Mouse (Mus musculus) stomach, postnatal 0 days (tissue): ENCODE results near the gene Azin2. TPM values are rescaled to one million over a fixed set of nuclear protein-coding genes. Genes with fewer than 3 reads are reported as not detected.

Source experiments
- ATAC-seq: fragments of 200-750 bp; cut with Nextera tagmentation; 2 replicates; pipeline ENCODE4 v1.8.0; 2017; ENCODE audit not compliant: low FRiP score, low TSS enrichment
- DNase-seq: peaks from one replicate; pipeline ENCODE4 v3.0.0-alpha.2; 2016; ENCODE audit warnings: low spot score
- H3K27ac ChIP-seq: fragments of 300-500 bp; sonication (generic); replicated peaks from 2 replicates; pipeline ENCODE4 v1.5.1; 2014; ENCODE audit warnings: mild to moderate bottlenecking, control low read depth
- H3K27me3 ChIP-seq: fragments of 300-500 bp; sonication (generic); 2 replicates; pipeline ENCODE4 v1.6.1; 2014; ENCODE audit warnings: low read length; ENCODE audit not compliant: control insufficient read depth, insufficient read depth
- H3K36me3 ChIP-seq: fragments of 300-500 bp; sonication (generic); 2 replicates; pipeline ENCODE4 v1.6.1; 2014; ENCODE audit warnings: low read length, mixed read lengths; ENCODE audit not compliant: control insufficient read depth, insufficient read depth
- H3K4me1 ChIP-seq: fragments of 300-500 bp; sonication (generic); replicated peaks from 2 replicates; pipeline ENCODE4 v1.6.1; 2014; ENCODE audit warnings: antibody characterized with exemption; ENCODE audit not compliant: control insufficient read depth, insufficient read depth
- H3K4me2 ChIP-seq: fragments of 300-500 bp; sonication (generic); replicated peaks from 2 replicates; pipeline ENCODE4 v1.6.1; 2014; ENCODE audit warnings: low read depth, mild to moderate bottlenecking, control low read depth, moderate library complexity
- H3K4me3 ChIP-seq: fragments of 300-500 bp; sonication (generic); 2 replicates; pipeline ENCODE4 v1.5.1; 2014; ENCODE audit warnings: low read depth, low read length, control low read depth
- H3K9ac ChIP-seq: fragments of 300-500 bp; sonication (generic); 2 replicates; pipeline ENCODE4 v1.6.1; 2014; ENCODE audit warnings: mild to moderate bottlenecking, low read length, control low read depth, mixed read lengths
- H3K9me3 ChIP-seq: fragments of 300-500 bp; sonication (generic); 2 replicates; pipeline ENCODE4 v1.6.1; 2016; ENCODE audit warnings: low read length; ENCODE audit not compliant: control insufficient read depth
- CTCF ChIP-seq: IDR thresholded peaks from 2 replicates; pipeline ENCODE4 v1.5.1; 2016; ENCODE audit warnings: antibody characterized with exemption, low read depth, mild to moderate bottlenecking, moderate library complexity
- EP300 ChIP-seq: optimal IDR thresholded peaks from 2 replicates; pipeline ENCODE3; 2016; ENCODE audit warnings: antibody characterized with exemption
- WGBS: fragments of 180-500 bp; shearing (Covaris S2); extraction: QIAGEN DNeasy Blood & Tissue Kit; methylation state at CpG from one replicate; pipeline ENCODE4 v1.1.7; 2014; 5-methylcytosine and 5-hydroxymethylcytosine counted together
- polyA plus RNA-seq: library from polyadenylated mRNA; unstranded; fragments of >200 nt; fragmentation: Nextera tagmentation; extraction: Ambion mirVana; gene quantifications from 2 replicates; pipeline ENCODE4 v1.2.1, GENCODE M21; 2015

The Azin2 gene
- polyA plus RNA-seq, 1 experiment from 2014 or later, result 10.8 TPM

GRCm38 (mm10) chr4:128992176-128992575, 29.9 kb upstream of the Azin2 start:
- peaks cover 3% of the 10 kb centered on the region; the same call in 1 of the 2 replicates for H3K4me1 ChIP-seq
- TF ChIP-seq EP300 (no peak), CTCF (no peak)
- H3K27ac ChIP-seq, result no peak overlapping the region
- WGBS, result 96% methylated on average over 3 of the region's 3 CpGs
- no peaks in the 10 kb centered on the region for H3K9me3 ChIP-seq
- no peaks in the 10 kb centered on the region for H3K36me3 ChIP-seq
- no peak overlapping the region for H3K4me2 ChIP-seq
- H3K27me3 ChIP-seq, result no peaks in the 10 kb centered on the region
- H3K9ac ChIP-seq, result no peak overlapping the region
- ATAC-seq, result no peak
- no peak overlapping the region for H3K4me3 ChIP-seq
- no peak for DNase-seq

GRCm38 (mm10) chr4:128991500-128992008, 29.3 kb upstream of the Azin2 start, which contains the start of gene Ak2:
Gene Ak2 (plus strand): TSS chr4:128991958.
- Histone ChIP-seq H3K27me3 (no peaks in the 10 kb centered on the region), H3K27ac (0 out of 2 replicates have a peak within 1 kb of the TSS, but pooled peaks have one; percentile 13), H3K4me2 (0 out of 2 replicates have a peak within 1 kb of the TSS, but pooled peaks have one; percentile 5), H3K4me3 (no peak within 1 kb of the TSS), H3K4me1 (peaks cover 3% of the 10 kb centered on the region; the same call in 1 of the 2 replicates), H3K36me3 (no peaks in the 10 kb centered on the region), H3K9me3 (no peaks in the 10 kb centered on the region), H3K9ac (no peak within 1 kb of the TSS; the same call in 1 of the 2 replicates)
- DNase-seq, result no peak
- WGBS, result 92% methylated on average over 9 of the region's 9 CpGs
- TF ChIP-seq CTCF (no peak), EP300 (no peak)
- no peak for ATAC-seq

- Histone ChIP-seq H3K4me3 (no peak overlapping the region), H3K9ac (no peak overlapping the region), H3K4me1 (peaks cover 3% of the 10 kb centered on the region; the same call in 1 of the 2 replicates), H3K4me2 (no peak overlapping the region), H3K27me3 (no peaks in the 10 kb centered on the region), H3K27ac (no peak overlapping the region), H3K9me3 (no peaks in the 10 kb centered on the region), H3K36me3 (no peaks in the 10 kb centered on the region)
- DNase-seq (peak; percentile 68), ATAC-seq (peak; percentile 46; the same call in 1 of the 2 replicates)
- WGBS, result 55% methylated on average over 11 of the region's 11 CpGs
- TF ChIP-seq CTCF (no peak), EP300 (no peak)
These were observed 27.4 kb upstream of the Azin2 start for GRCm38 (mm10) chr4:128989678-128990077.

- H3K4me1 ChIP-seq, result no peaks in the 10 kb centered on the region; the same call in 1 of the 2 replicates
- no peak for ATAC-seq
- H3K9ac ChIP-seq, result no peak overlapping the region
- TF ChIP-seq EP300 (no peak), CTCF (no peak)
- WGBS, result 72% methylated on average over 3 of the region's 3 CpGs
- no peaks in the 10 kb centered on the region for H3K36me3 ChIP-seq
- no peak overlapping the region for H3K27ac ChIP-seq
- H3K4me2 ChIP-seq, result no peak overlapping the region
- no peak overlapping the region for H3K4me3 ChIP-seq
- H3K27me3 ChIP-seq, result no peaks in the 10 kb centered on the region
- no peaks in the 10 kb centered on the region for H3K9me3 ChIP-seq
- no peak for DNase-seq
These were observed 26.7 kb upstream of the Azin2 start for GRCm38 (mm10) chr4:128988911-128989310.

- Histone ChIP-seq H3K9ac (no peak overlapping the region), H3K9me3 (no peaks in the 10 kb centered on the region), H3K4me3 (no peak overlapping the region), H3K36me3 (no peaks in the 10 kb centered on the region), H3K27ac (no peak overlapping the region), H3K27me3 (no peaks in the 10 kb centered on the region), H3K4me2 (no peak overlapping the region), H3K4me1 (no peaks in the 10 kb centered on the region)
- no peak for ATAC-seq
- WGBS, result 43% methylated on average over 3 of the region's 3 CpGs
- no peak for TF ChIP-seq EP300
- no peak for TF ChIP-seq CTCF
- no peak for DNase-seq
These were observed 22.4 kb upstream of the Azin2 start for GRCm38 (mm10) chr4:128984600-128984999.

GRCm38 (mm10) chr4:128983656-128984055, 21.4 kb upstream of the Azin2 start:
- Histone ChIP-seq H3K4me2 (no peak overlapping the region), H3K27ac (no peak overlapping the region), H3K9ac (no peak overlapping the region), H3K4me3 (no peak overlapping the region), H3K9me3 (no peaks in the 10 kb centered on the region), H3K4me1 (no peaks in the 10 kb centered on the region), H3K27me3 (no peaks in the 10 kb centered on the region), H3K36me3 (no peaks in the 10 kb centered on the region)
- no peak for DNase-seq
- TF ChIP-seq CTCF (no peak), EP300 (no peak)
- 52% methylated on average over 2 of the region's 2 CpGs for WGBS
- peak; percentile 32; the same call in 1 of the 2 replicates for ATAC-seq
